Mouse (Mus musculus) bone marrow, adult 2 months (tissue): ENCODE measurements around the gene Pphln1.

Experiments
- CTCF ChIP-seq: fragments of 200-500 bp; IDR thresholded peaks from 2 replicates; pipeline ENCODE4 v1.5.1; 2011; ENCODE audit warnings: low read length, control low read depth; ENCODE audit not compliant: control insufficient read depth, insufficient read depth
- POLR2A ChIP-seq: fragments of 200-500 bp; IDR thresholded peaks from 2 replicates; pipeline ENCODE4 v1.6.1; 2011; ENCODE audit warnings: low read depth, mild to moderate bottlenecking, control low read depth, low read length, borderline replicate concordance; ENCODE audit not compliant: control insufficient read depth

GRCm38 (mm10) chr15:93442271-93442670 lies 44.1 kb downstream of the Pphln1 start:
- TF ChIP-seq POLR2A = no peak
- no peak for TF ChIP-seq CTCF
